Mouse (Mus musculus): ENCODE results near the gene Prune1. TPM values are rescaled to one million over a fixed set of nuclear protein-coding genes. Genes with fewer than 3 reads are reported as not detected.
A peak's percentile ranks its signal among the peaks of the same experiment; 100 is the strongest.

Prune1 gene
- 10.1 and 11.7 TPM in 2 replicates for polyA plus RNA-seq (2015; fragmentation: Nextera tagmentation; extraction: Ambion mirVana)

- peak within 1 kb of the TSS; percentile 80 for H3K4me2 ChIP-seq (replicated peaks; ENCODE audit: low read depth)
- DNase-seq (ENCODE audit: low spot score) (peak; percentile 98), ATAC-seq (ENCODE audit: low FRiP score, low TSS enrichment) (peak; percentile 87)
- H3K4me3 ChIP-seq (ENCODE audit: low read depth, low read length), result peak within 1 kb of the TSS; percentile 73
- TF ChIP-seq EP300 (optimal IDR thresholded peaks at IDR 0.05), result peak; percentile 51
- peak; percentile 67 for TF ChIP-seq CTCF (IDR thresholded peaks at IDR 0.05; ENCODE audit: low read depth)
- no peaks in the 10 kb centered on the region for H3K27me3 ChIP-seq (ENCODE audit: control insufficient read depth, insufficient read depth, low read length)
- H3K4me1 ChIP-seq (replicated peaks; ENCODE audit: control insufficient read depth, insufficient read depth), result peaks cover 6% of the 10 kb centered on the region; the same call in 1 of the 2 replicates
- H3K9ac ChIP-seq (ENCODE audit: low read length), result peak within 1 kb of the TSS; percentile 92
- H3K36me3 ChIP-seq (ENCODE audit: control insufficient read depth, insufficient read depth, low read length), result no peaks in the 10 kb centered on the region
- no peaks in the 10 kb centered on the region for H3K9me3 ChIP-seq (ENCODE audit: control insufficient read depth, low read length)
- under 1% methylated on average over 52 of the region's 53 CpGs for WGBS
- H3K27ac ChIP-seq (replicated peaks), result peak within 1 kb of the TSS; percentile 98
These were observed at the start of gene Prune1, which contains the start of gene Mindy1 for GRCm38 (mm10) chr3:95281216-95282126. Gene Prune1, minus strand, starts transcription at chr3:95282076. Gene Mindy1, plus strand, starts transcription at chr3:95281345.

GRCm38 (mm10) chr3:95331528-95331927 lies 49.7 kb upstream of the Prune1 start:
- no peak for ATAC-seq (ENCODE audit: low FRiP score, low TSS enrichment)
- DNase-seq (ENCODE audit: low spot score), result no peak
- Histone ChIP-seq H3K27ac (replicated peaks) (no peak overlapping the region), H3K9ac (ENCODE audit: low read length) (no peak overlapping the region), H3K27me3 (ENCODE audit: control insufficient read depth, insufficient read depth, low read length) (no peaks in the 10 kb centered on the region), H3K4me2 (replicated peaks; ENCODE audit: low read depth) (no peak overlapping the region), H3K36me3 (ENCODE audit: control insufficient read depth, insufficient read depth, low read length) (0 out of 2 replicates have a peak, but pooled peaks cover 2% of the 10 kb centered on the region), H3K4me1 (replicated peaks; ENCODE audit: control insufficient read depth, insufficient read depth) (no peaks in the 10 kb centered on the region), H3K9me3 (ENCODE audit: control insufficient read depth, low read length) (no peaks in the 10 kb centered on the region), H3K4me3 (ENCODE audit: low read depth, low read length) (no peak overlapping the region)
- 33% methylated on average over 1 of the region's 1 CpGs for WGBS
- TF ChIP-seq CTCF (IDR thresholded peaks at IDR 0.05; ENCODE audit: low read depth) (no peak), EP300 (optimal IDR thresholded peaks at IDR 0.05) (no peak)

- H3K27me3 ChIP-seq (ENCODE audit: control insufficient read depth, insufficient read depth, low read length), result no peaks in the 10 kb centered on the region
- no peak overlapping the region for H3K4me3 ChIP-seq (ENCODE audit: low read depth, low read length)
- 91% methylated on average over 1 of the region's 1 CpGs for WGBS
- H3K36me3 ChIP-seq (ENCODE audit: control insufficient read depth, insufficient read depth, low read length), result peaks cover 13% of the 10 kb centered on the region
- ATAC-seq (ENCODE audit: low FRiP score, low TSS enrichment) (no peak), DNase-seq (ENCODE audit: low spot score) (no peak)
- no peak overlapping the region for H3K9ac ChIP-seq (ENCODE audit: low read length)
- TF ChIP-seq EP300 (optimal IDR thresholded peaks at IDR 0.05), result no peak
- TF ChIP-seq CTCF (IDR thresholded peaks at IDR 0.05; ENCODE audit: low read depth), result no peak
- H3K4me1 ChIP-seq (replicated peaks; ENCODE audit: control insufficient read depth, insufficient read depth), result no peaks in the 10 kb centered on the region
- H3K9me3 ChIP-seq (ENCODE audit: control insufficient read depth, low read length), result no peaks in the 10 kb centered on the region
- H3K4me2 ChIP-seq (replicated peaks; ENCODE audit: low read depth), result no peak overlapping the region
- H3K27ac ChIP-seq (replicated peaks), result no peak overlapping the region
These were observed 47.0 kb upstream of the Prune1 start for GRCm38 (mm10) chr3:95328803-95329404.

- no peak for ATAC-seq (ENCODE audit: low FRiP score, low TSS enrichment)
- H3K27ac ChIP-seq (replicated peaks), result no peak overlapping the region
- H3K9me3 ChIP-seq (ENCODE audit: control insufficient read depth, low read length), result no peaks in the 10 kb centered on the region
- H3K4me1 ChIP-seq (replicated peaks; ENCODE audit: control insufficient read depth, insufficient read depth), result no peaks in the 10 kb centered on the region
- peak; percentile 58 for TF ChIP-seq CTCF (IDR thresholded peaks at IDR 0.05; ENCODE audit: low read depth)
- no peak for TF ChIP-seq EP300 (optimal IDR thresholded peaks at IDR 0.05)
- no peak overlapping the region for H3K4me3 ChIP-seq (ENCODE audit: low read depth, low read length)
- H3K4me2 ChIP-seq (replicated peaks; ENCODE audit: low read depth), result no peak overlapping the region
- H3K9ac ChIP-seq (ENCODE audit: low read length), result no peak overlapping the region
- no peaks in the 10 kb centered on the region for H3K27me3 ChIP-seq (ENCODE audit: control insufficient read depth, insufficient read depth, low read length)
- WGBS, result 87% methylated on average over 6 of the region's 6 CpGs
- H3K36me3 ChIP-seq (ENCODE audit: control insufficient read depth, insufficient read depth, low read length), result peaks cover 29% of the 10 kb centered on the region
- DNase-seq (ENCODE audit: low spot score), result no peak
These were observed 42.7 kb upstream of the Prune1 start for GRCm38 (mm10) chr3:95324454-95325144.

- Histone ChIP-seq H3K4me2 (replicated peaks; ENCODE audit: low read depth) (no peak overlapping the region), H3K9me3 (ENCODE audit: control insufficient read depth, low read length) (no peaks in the 10 kb centered on the region), H3K4me3 (ENCODE audit: low read depth, low read length) (no peak overlapping the region), H3K27me3 (ENCODE audit: control insufficient read depth, insufficient read depth, low read length) (no peaks in the 10 kb centered on the region), H3K4me1 (replicated peaks; ENCODE audit: control insufficient read depth, insufficient read depth) (no peaks in the 10 kb centered on the region), H3K9ac (ENCODE audit: low read length) (no peak overlapping the region), H3K27ac (replicated peaks) (no peak overlapping the region), H3K36me3 (ENCODE audit: control insufficient read depth, insufficient read depth, low read length) (peaks cover 29% of the 10 kb centered on the region)
- 86% methylated on average over 3 of the region's 3 CpGs for WGBS
- DNase-seq (ENCODE audit: low spot score), result no peak
- no peak for ATAC-seq (ENCODE audit: low FRiP score, low TSS enrichment)
- TF ChIP-seq CTCF (IDR thresholded peaks at IDR 0.05; ENCODE audit: low read depth) (no peak), EP300 (optimal IDR thresholded peaks at IDR 0.05) (no peak)
These were observed 41.6 kb upstream of the Prune1 start for GRCm38 (mm10) chr3:95323429-95323828.
